Mouse (Mus musculus) cerebellum, postnatal 36 days (tissue): ENCODE results near the gene Twist1.

Experiments used
- DNase-seq, 2 experiments: peaks; one replicate each; pipeline ENCODE4 v3.0.0; 2021 to 2022; ENCODE audit warnings: mixed read lengths in 2 of 2

Twist1 gene

GRCm38 (mm10) chr12:33966490-33967415, 9.3 kb downstream of the Twist1 start:
- DNase-seq = peak in 1 of 2 experiments; percentile 21

- DNase-seq = no peak
Measured at GRCm38 (mm10) chr12:33967514-33967913, 10.0 kb downstream of the Twist1 start.

- DNase-seq = no peak
Measured at GRCm38 (mm10) chr12:33968041-33968897, 10.8 kb downstream of the Twist1 start.

GRCm38 (mm10) chr12:33968898-33969178, 11.4 kb downstream of the Twist1 start:
- no peak for DNase-seq

- no peak for DNase-seq
Measured at GRCm38 (mm10) chr12:33980159-33980558, 22.7 kb downstream of the Twist1 start.

- no peak for DNase-seq
Measured at GRCm38 (mm10) chr12:33981433-33981832, 24.0 kb downstream of the Twist1 start.

GRCm38 (mm10) chr12:33993127-33993526, 35.7 kb downstream of the Twist1 start:
- no peak for DNase-seq
